ENCODE assay signal across 8 mouse cellular contexts in the genomic region with DNA sequence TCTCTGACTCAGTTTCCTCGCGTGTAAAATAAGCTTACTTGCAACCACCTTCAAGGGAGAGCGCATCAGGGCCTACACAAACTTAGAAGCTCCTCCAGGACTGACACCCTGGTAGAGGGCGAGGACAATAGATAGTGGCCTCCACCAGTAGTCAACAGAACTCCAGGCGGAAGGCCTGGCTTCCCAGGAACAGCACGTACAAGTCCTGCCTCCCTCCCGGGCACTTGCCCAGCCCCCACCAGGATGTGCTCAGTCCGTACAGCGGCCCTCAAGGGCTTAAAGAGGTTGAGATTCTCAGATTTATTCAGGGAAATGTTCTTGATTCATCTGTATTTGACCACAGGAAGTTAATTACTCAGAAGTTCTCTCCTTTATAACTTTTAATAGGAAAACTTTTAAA. TPM values are rescaled to one million over a fixed set of nuclear protein-coding genes. Genes with fewer than 3 reads are reported as not detected.
DNase-seq lines count a peak whose midpoint lies in the region; ATAC-seq and TF ChIP-seq lines count a peak whose summit lies in the region.

No protein-coding gene starts in this region.

- peak overlapping the region; percentile 98 for H3K4me2 ChIP-seq in heart, postnatal 0 days (ENCODE audit: low read depth, low read length)

- H3K4me1 ChIP-seq in heart, postnatal 0 days (ENCODE audit: control insufficient read depth, insufficient read depth) = no peaks in the 10 kb centered on the region

- H3K27ac ChIP-seq in heart, postnatal 0 days (ENCODE audit: low read depth) = no peak overlapping the region

- H3K9me3 ChIP-seq in heart, postnatal 0 days (replicated peaks; ENCODE audit: control insufficient read depth, low read length) = no peaks in the 10 kb centered on the region

- H3K9ac ChIP-seq in heart, postnatal 0 days (replicated peaks; ENCODE audit: low read depth, low read length) = no peak overlapping the region; the same call in 1 of the 2 replicates

- WGBS in heart, postnatal 0 days = 46% methylated on average over 9 of the region's 9 CpGs

- peak; percentile 12 for DNase-seq in urinary bladder, postnatal 14 days (ENCODE audit: low spot score)
- DNase-seq in urinary bladder, postnatal 4 days (ENCODE audit: low spot score in 2 of 2) = no peak
- DNase-seq in heart, postnatal 0 days (ENCODE audit: low spot score) = peak; percentile 28
- DNase-seq in kidney, postnatal 36 days = peak; percentile 53 to 72
- DNase-seq in mesoderm, embryonic 11.5 days (ENCODE audit: low read depth, low spot score) = peak; percentile 17
- DNase-seq in adipocyte (ENCODE audit: low spot score) = no peak
- no peak for DNase-seq in frontal cortex, postnatal 14 days (ENCODE audit: low spot score in 2 of 2)

- no peaks in the 10 kb centered on the region for H3K36me3 ChIP-seq in heart, postnatal 0 days (replicated peaks; ENCODE audit: control insufficient read depth, insufficient read depth, low read length)

- no peak for ATAC-seq in heart, postnatal 0 days (ENCODE audit: insufficient read depth, low read depth)
- no peak for ATAC-seq in frontal cortex, adult (ENCODE audit: low TSS enrichment)

- H3K27me3 ChIP-seq in heart, postnatal 0 days (ENCODE audit: control insufficient read depth, insufficient read depth, low read length) = no peaks in the 10 kb centered on the region

- no peak for TF ChIP-seq EP300 in heart, postnatal 0 days (IDR thresholded peaks at IDR 0.05; ENCODE audit: low read depth)

- TF ChIP-seq CTCF in heart, postnatal 0 days (IDR thresholded peaks at IDR 0.05; ENCODE audit: low read depth) = no peak

- H3K4me3 ChIP-seq in heart, postnatal 0 days (ENCODE audit: low read depth, low read length) = peak overlapping the region; percentile 75

RNA-seq across cellular contexts. Expression of gene Cmtm8, which starts 1.1 kb away (rescaled TPM):
- total RNA-seq in heart, postnatal 0 days (2014; rRNA removed; ENCODE audit: low replicate concordance) = 14.8 and 17.5 TPM in 2 replicates
- polyA plus RNA-seq in heart, postnatal 0 days (2015; fragmentation: Nextera tagmentation; extraction: Ambion mirVana) = 13.3 and 14.4 TPM in 2 replicates

Comparison
In these comparisons a context has a peak if more than half of its experiments do, and no peak if none do; other contexts are left out.
1. DNase-seq: peak in urinary bladder, postnatal 14 days (single experiment), heart, postnatal 0 days (single experiment), kidney, postnatal 36 days (2 of 2) and mesoderm, embryonic 11.5 days (single experiment); none in urinary bladder, postnatal 4 days (0 of 2), adipocyte (single experiment) and frontal cortex, postnatal 14 days (0 of 2).